Mouse (Mus musculus): Measurements from ENCODE around the gene Mrln. TPM values are rescaled to one million over a fixed set of nuclear protein-coding genes. Genes with fewer than 3 reads are reported as not detected.

Mrln gene
- polyA plus RNA-seq, 1 experiment from 2014 or later = 1.5 TPM

DNA sequence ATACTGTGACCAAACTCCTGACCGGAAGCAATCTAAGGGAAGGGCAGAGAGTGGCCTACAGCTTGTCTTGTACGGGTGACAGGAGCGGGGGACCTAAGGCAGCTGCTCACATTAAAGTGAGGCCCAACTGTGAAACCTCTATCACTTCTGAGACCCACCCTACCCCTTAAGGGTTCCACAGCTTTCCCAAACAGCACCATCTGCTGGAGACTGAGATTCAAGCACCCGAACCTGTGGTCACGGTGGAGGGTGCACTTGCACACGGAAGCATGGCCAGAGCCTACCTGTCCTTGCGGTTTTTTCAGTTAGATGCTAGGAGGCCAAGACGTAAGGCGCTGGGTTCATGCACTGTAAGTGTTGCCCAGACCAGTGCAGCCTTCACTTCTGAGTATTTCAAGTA lies 18.3 kb upstream of the Mrln start:
- H3K9me3 ChIP-seq (ENCODE audit: control insufficient read depth, low read depth, low read length) = no peaks in the 10 kb centered on the region
- H3K27me3 ChIP-seq (ENCODE audit: control insufficient read depth, insufficient read depth, low read length) = no peaks in the 10 kb centered on the region
- peaks cover 28% of the 10 kb centered on the region for H3K36me3 ChIP-seq (ENCODE audit: control insufficient read depth, insufficient read depth, low read length)
- no peak; the same call in 1 of the 2 replicates for ATAC-seq (ENCODE audit: insufficient number of reproducible peaks, insufficient read depth, low FRiP score, low read depth)
- no peak overlapping the region for H3K4me2 ChIP-seq (replicated peaks; ENCODE audit: low read depth, low read length)
- WGBS = 74% methylated on average over 9 of the region's 9 CpGs
- no peak overlapping the region for H3K27ac ChIP-seq (ENCODE audit: low read length)
- no peaks in the 10 kb centered on the region for H3K4me1 ChIP-seq (ENCODE audit: control insufficient read depth, insufficient read depth, low read length)
- no peak overlapping the region for H3K4me3 ChIP-seq (ENCODE audit: low read depth, low read length)
- no peak overlapping the region for H3K9ac ChIP-seq (replicated peaks; ENCODE audit: low read depth, low read length)

GRCm38 (mm10) chr10:70186586-70186985 lies 17.9 kb upstream of the Mrln start:
- Histone ChIP-seq H3K36me3 (ENCODE audit: control insufficient read depth, insufficient read depth, low read length) (peaks cover 29% of the 10 kb centered on the region), H3K4me2 (replicated peaks; ENCODE audit: low read depth, low read length) (no peak overlapping the region)

DNA sequence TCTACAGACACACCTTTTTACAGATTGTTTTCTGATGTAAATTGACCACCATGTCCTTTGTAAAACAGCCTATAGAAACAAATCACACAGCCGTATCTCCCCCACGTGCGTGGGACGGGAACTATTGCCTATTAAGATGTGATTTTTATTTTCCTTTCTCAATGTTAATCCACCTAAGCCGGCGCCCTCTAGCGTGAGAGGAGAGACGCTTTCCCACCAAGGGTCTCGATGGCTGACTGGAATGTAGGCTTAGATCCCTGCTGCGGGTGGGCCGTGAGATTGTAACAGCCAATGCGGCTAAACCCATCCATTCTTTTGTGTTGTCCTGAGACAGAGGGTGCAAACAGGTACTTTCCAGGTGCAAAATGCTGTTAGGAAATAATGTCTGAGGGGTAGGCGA lies 14.6 kb upstream of the Mrln start:
- peaks cover 39% of the 10 kb centered on the region for H3K36me3 ChIP-seq (ENCODE audit: control insufficient read depth, insufficient read depth, low read length)
- H3K4me3 ChIP-seq (ENCODE audit: low read depth, low read length) = no peak overlapping the region
- H3K27me3 ChIP-seq (ENCODE audit: control insufficient read depth, insufficient read depth, low read length) = no peaks in the 10 kb centered on the region
- ATAC-seq (ENCODE audit: insufficient number of reproducible peaks, insufficient read depth, low FRiP score, low read depth) = no peak
- no peaks in the 10 kb centered on the region for H3K4me1 ChIP-seq (ENCODE audit: control insufficient read depth, insufficient read depth, low read length)
- WGBS = 82% methylated on average over 13 of the region's 13 CpGs
- no peak overlapping the region for H3K4me2 ChIP-seq (replicated peaks; ENCODE audit: low read depth, low read length)
- no peak overlapping the region for H3K9ac ChIP-seq (replicated peaks; ENCODE audit: low read depth, low read length)
- no peaks in the 10 kb centered on the region for H3K9me3 ChIP-seq (ENCODE audit: control insufficient read depth, low read depth, low read length)
- H3K27ac ChIP-seq (ENCODE audit: low read length) = no peak overlapping the region

More at GRCm38 (mm10) chr10:70186586-70186985, 17.9 kb upstream of the Mrln start:
- WGBS = 92% methylated on average over 7 of the region's 7 CpGs
- H3K4me1 ChIP-seq (ENCODE audit: control insufficient read depth, insufficient read depth, low read length) = no peaks in the 10 kb centered on the region
- H3K9me3 ChIP-seq (ENCODE audit: control insufficient read depth, low read depth, low read length) = no peaks in the 10 kb centered on the region
- no peaks in the 10 kb centered on the region for H3K27me3 ChIP-seq (ENCODE audit: control insufficient read depth, insufficient read depth, low read length)
- H3K4me3 ChIP-seq (ENCODE audit: low read depth, low read length) = no peak overlapping the region
- no peak overlapping the region for H3K27ac ChIP-seq (ENCODE audit: low read length)
- no peak overlapping the region for H3K9ac ChIP-seq (replicated peaks; ENCODE audit: low read depth, low read length)
- no peak for ATAC-seq (ENCODE audit: insufficient number of reproducible peaks, insufficient read depth, low FRiP score, low read depth)

- Histone ChIP-seq H3K36me3 (ENCODE audit: control insufficient read depth, insufficient read depth, low read length) (peaks cover 21% of the 10 kb centered on the region), H3K4me1 (ENCODE audit: control insufficient read depth, insufficient read depth, low read length) (peaks cover 9% of the 10 kb centered on the region; the same call in 1 of the 2 replicates), H3K4me2 (replicated peaks; ENCODE audit: low read depth, low read length) (no peak overlapping the region), H3K9me3 (ENCODE audit: control insufficient read depth, low read depth, low read length) (no peaks in the 10 kb centered on the region), H3K9ac (replicated peaks; ENCODE audit: low read depth, low read length) (no peak overlapping the region), H3K27me3 (ENCODE audit: control insufficient read depth, insufficient read depth, low read length) (no peaks in the 10 kb centered on the region), H3K4me3 (ENCODE audit: low read depth, low read length) (no peak overlapping the region), H3K27ac (ENCODE audit: low read length) (no peak overlapping the region)
- ATAC-seq (ENCODE audit: insufficient number of reproducible peaks, insufficient read depth, low FRiP score, low read depth) = no peak
- WGBS = 57% methylated on average over 9 of the region's 9 CpGs
These were observed 10.2 kb upstream of the Mrln start for GRCm38 (mm10) chr10:70194283-70194682.

- H3K4me2 ChIP-seq (replicated peaks; ENCODE audit: low read depth, low read length) = no peak overlapping the region
- peak; percentile 21; the same call in 1 of the 2 replicates for ATAC-seq (ENCODE audit: insufficient number of reproducible peaks, insufficient read depth, low FRiP score, low read depth)
- H3K27ac ChIP-seq (ENCODE audit: low read length) = no peak overlapping the region
These were observed 9.2 kb upstream of the Mrln start for GRCm38 (mm10) chr10:70195279-70195678.

GRCm38 (mm10) chr10:70195786-70196185 lies 8.7 kb upstream of the Mrln start:
- peaks cover 9% of the 10 kb centered on the region; the same call in 1 of the 2 replicates for H3K4me1 ChIP-seq (ENCODE audit: control insufficient read depth, insufficient read depth, low read length)
- no peak overlapping the region for H3K4me3 ChIP-seq (ENCODE audit: low read depth, low read length)
- H3K4me2 ChIP-seq (replicated peaks; ENCODE audit: low read depth, low read length) = no peak overlapping the region
- no peaks in the 10 kb centered on the region for H3K27me3 ChIP-seq (ENCODE audit: control insufficient read depth, insufficient read depth, low read length)
- no peak overlapping the region for H3K9ac ChIP-seq (replicated peaks; ENCODE audit: low read depth, low read length)
- peak; percentile 53; the same call in 1 of the 2 replicates for ATAC-seq (ENCODE audit: insufficient number of reproducible peaks, insufficient read depth, low FRiP score, low read depth)
- peaks cover 14% of the 10 kb centered on the region for H3K36me3 ChIP-seq (ENCODE audit: control insufficient read depth, insufficient read depth, low read length)
- 52% methylated on average over 7 of the region's 7 CpGs for WGBS
- no peak overlapping the region for H3K27ac ChIP-seq (ENCODE audit: low read length)
- no peaks in the 10 kb centered on the region for H3K9me3 ChIP-seq (ENCODE audit: control insufficient read depth, low read depth, low read length)

More at GRCm38 (mm10) chr10:70195279-70195678, 9.2 kb upstream of the Mrln start:
- no peak overlapping the region for H3K4me3 ChIP-seq (ENCODE audit: low read depth, low read length)
- H3K9me3 ChIP-seq (ENCODE audit: control insufficient read depth, low read depth, low read length) = no peaks in the 10 kb centered on the region
- H3K9ac ChIP-seq (replicated peaks; ENCODE audit: low read depth, low read length) = no peak overlapping the region
- H3K4me1 ChIP-seq (ENCODE audit: control insufficient read depth, insufficient read depth, low read length) = peaks cover 9% of the 10 kb centered on the region; the same call in 1 of the 2 replicates
- peaks cover 14% of the 10 kb centered on the region for H3K36me3 ChIP-seq (ENCODE audit: control insufficient read depth, insufficient read depth, low read length)
- WGBS = 72% methylated on average over 7 of the region's 7 CpGs
- no peaks in the 10 kb centered on the region for H3K27me3 ChIP-seq (ENCODE audit: control insufficient read depth, insufficient read depth, low read length)

- no peak for ATAC-seq (ENCODE audit: insufficient number of reproducible peaks, insufficient read depth, low FRiP score, low read depth)
- WGBS = 86% methylated on average over 6 of the region's 6 CpGs
These were observed 7.8 kb upstream of the Mrln start for GRCm38 (mm10) chr10:70196666-70197065.

GRCm38 (mm10) chr10:70197601-70198000 lies 6.9 kb upstream of the Mrln start:
- WGBS = 76% methylated on average over 2 of the region's 2 CpGs
- no peak overlapping the region for H3K4me3 ChIP-seq (ENCODE audit: low read depth, low read length)
- H3K9me3 ChIP-seq (ENCODE audit: control insufficient read depth, low read depth, low read length) = no peaks in the 10 kb centered on the region
- no peak for ATAC-seq (ENCODE audit: insufficient number of reproducible peaks, insufficient read depth, low FRiP score, low read depth)
- peaks cover 9% of the 10 kb centered on the region for H3K36me3 ChIP-seq (ENCODE audit: control insufficient read depth, insufficient read depth, low read length)
- no peaks in the 10 kb centered on the region for H3K27me3 ChIP-seq (ENCODE audit: control insufficient read depth, insufficient read depth, low read length)
- H3K27ac ChIP-seq (ENCODE audit: low read length) = no peak overlapping the region
- H3K4me2 ChIP-seq (replicated peaks; ENCODE audit: low read depth, low read length) = no peak overlapping the region
- H3K4me1 ChIP-seq (ENCODE audit: control insufficient read depth, insufficient read depth, low read length) = peaks cover 9% of the 10 kb centered on the region; the same call in 1 of the 2 replicates
- no peak overlapping the region for H3K9ac ChIP-seq (replicated peaks; ENCODE audit: low read depth, low read length)

More at GRCm38 (mm10) chr10:70196666-70197065, 7.8 kb upstream of the Mrln start:
- Histone ChIP-seq H3K4me1 (ENCODE audit: control insufficient read depth, insufficient read depth, low read length) (peaks cover 9% of the 10 kb centered on the region; the same call in 1 of the 2 replicates), H3K36me3 (ENCODE audit: control insufficient read depth, insufficient read depth, low read length) (peaks cover 9% of the 10 kb centered on the region), H3K27ac (ENCODE audit: low read length) (no peak overlapping the region), H3K4me2 (replicated peaks; ENCODE audit: low read depth, low read length) (no peak overlapping the region), H3K27me3 (ENCODE audit: control insufficient read depth, insufficient read depth, low read length) (no peaks in the 10 kb centered on the region), H3K9me3 (ENCODE audit: control insufficient read depth, low read depth, low read length) (no peaks in the 10 kb centered on the region), H3K9ac (replicated peaks; ENCODE audit: low read depth, low read length) (no peak overlapping the region), H3K4me3 (ENCODE audit: low read depth, low read length) (no peak overlapping the region)

DNA sequence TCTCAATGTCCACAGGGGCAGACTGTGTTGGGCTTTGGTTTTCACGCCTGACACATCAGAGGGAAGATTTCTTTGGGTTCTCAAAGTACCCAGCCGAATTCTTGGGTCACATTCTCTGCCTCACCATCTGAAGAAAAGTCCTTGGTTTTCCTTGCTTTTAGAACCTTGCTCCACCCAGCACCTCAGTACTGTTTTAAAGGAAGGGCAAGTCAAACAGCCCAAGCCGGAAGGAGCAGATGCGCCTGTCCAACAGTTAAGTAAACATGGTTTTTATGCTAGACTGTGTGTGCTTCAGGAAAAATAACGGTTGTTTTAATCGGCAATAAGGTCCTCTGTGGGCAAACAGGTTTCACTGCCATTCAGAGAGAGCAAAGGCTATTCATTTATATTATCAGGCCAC lies 6.5 kb upstream of the Mrln start:
- 54% methylated on average over 6 of the region's 6 CpGs for WGBS
- H3K4me3 ChIP-seq (ENCODE audit: low read depth, low read length) = no peak overlapping the region
- H3K9me3 ChIP-seq (ENCODE audit: control insufficient read depth, low read depth, low read length) = no peaks in the 10 kb centered on the region
- no peak overlapping the region for H3K4me2 ChIP-seq (replicated peaks; ENCODE audit: low read depth, low read length)
- no peak for ATAC-seq (ENCODE audit: insufficient number of reproducible peaks, insufficient read depth, low FRiP score, low read depth)
- H3K36me3 ChIP-seq (ENCODE audit: control insufficient read depth, insufficient read depth, low read length) = peaks cover 5% of the 10 kb centered on the region; the same call in 1 of the 2 replicates
- H3K9ac ChIP-seq (replicated peaks; ENCODE audit: low read depth, low read length) = no peak overlapping the region
- H3K4me1 ChIP-seq (ENCODE audit: control insufficient read depth, insufficient read depth, low read length) = peaks cover 9% of the 10 kb centered on the region; the same call in 1 of the 2 replicates
- H3K27me3 ChIP-seq (ENCODE audit: control insufficient read depth, insufficient read depth, low read length) = no peaks in the 10 kb centered on the region
- H3K27ac ChIP-seq (ENCODE audit: low read length) = no peak overlapping the region

All from stomach, embryonic 14.5 days (tissue).